ENCODE assay signal across 17 mouse cellular contexts in the genomic region with DNA sequence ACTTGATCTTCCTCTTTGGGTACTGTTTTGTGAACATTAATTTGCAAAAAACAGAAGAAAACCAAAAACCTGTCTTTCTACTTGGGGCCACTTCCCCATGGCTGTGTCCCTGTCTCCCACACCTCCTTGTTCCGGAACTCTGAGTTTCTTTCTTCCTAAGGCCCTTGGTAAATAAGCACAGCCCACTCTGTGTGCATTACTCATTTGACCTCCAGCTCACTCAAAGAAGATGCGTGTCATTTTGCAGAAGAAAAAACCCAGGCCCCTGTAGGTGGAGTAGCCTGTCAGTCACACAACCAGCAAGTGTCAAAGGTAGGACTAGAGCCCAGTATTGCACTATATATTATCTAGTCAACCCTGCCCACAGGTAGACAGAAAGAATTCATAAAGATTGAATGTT.
"Had no signal": no experiment of that assay in that cellular context is flagged by ENCODE, and none has a peak within 500 bp of the region (broad histone marks: within the 10 kb centered on the region; RNA-seq: fewer than 3 reads in every experiment).

No protein-coding gene starts in this region.

- DNase-seq: kidney, adult 11 months; kidney, adult 8-10 months; kidney, postnatal 10 days; kidney, postnatal 36 days; layer of hippocampus, postnatal 36 days; liver, embryonic 13.5 days; lung, embryonic 14.5 days; midbrain, embryonic 14.5 days; spleen, adult 18-20 months; thymus, postnatal 25 days had no signal

- H3K27me3 ChIP-seq: intestine, embryonic 15.5 days; kidney, embryonic 15.5 days; liver, embryonic 13.5 days; neural tube, embryonic 13.5 days had no signal

- H3K9me3 ChIP-seq: intestine, embryonic 15.5 days; kidney, embryonic 15.5 days; liver, embryonic 13.5 days; neural tube, embryonic 13.5 days had no signal

- ATAC-seq: intestine, embryonic 15.5 days; lung, postnatal 0 days had no signal

- H3K36me3 ChIP-seq: intestine, embryonic 15.5 days; kidney, embryonic 15.5 days; liver, embryonic 13.5 days; neural tube, embryonic 13.5 days had no signal

- H3K27ac ChIP-seq: intestine, embryonic 15.5 days; kidney, embryonic 15.5 days; left cerebral cortex, adult 2 months; liver, embryonic 13.5 days; neural tube, embryonic 13.5 days had no signal

- H3K4me3 ChIP-seq: intestine, embryonic 15.5 days; kidney, embryonic 15.5 days; left cerebral cortex, adult 2 months; liver, embryonic 13.5 days; myocyte; neural tube, embryonic 13.5 days had no signal

- H3K4me2 ChIP-seq: intestine, embryonic 15.5 days; kidney, embryonic 15.5 days; liver, embryonic 13.5 days; lung, embryonic 14.5 days; midbrain, embryonic 11.5 days; neural tube, embryonic 13.5 days had no signal

- H3K4me1 ChIP-seq: intestine, embryonic 15.5 days; kidney, embryonic 15.5 days; neural tube, embryonic 13.5 days had no signal

- H3K9ac ChIP-seq: intestine, embryonic 15.5 days; kidney, embryonic 15.5 days; liver, embryonic 13.5 days; lung, embryonic 14.5 days; neural tube, embryonic 13.5 days had no signal
